Mouse (Mus musculus) small intestine, adult 2 months (tissue): ENCODE results near the gene Pum2.

ENCODE experiments used
- CTCF ChIP-seq: fragments of 200-500 bp; IDR thresholded peaks from 2 replicates; pipeline ENCODE4 v1.5.1; 2012; ENCODE audit warnings: low read depth, mild to moderate bottlenecking, control low read depth, inconsistent platforms, low read length, moderate library complexity, mixed read lengths; ENCODE audit not compliant: insufficient replicate concordance, insufficient read length; ENCODE audit errors: extremely low read depth
- POLR2A ChIP-seq: fragments of 200-500 bp; IDR thresholded peaks from 2 replicates; pipeline ENCODE4 v1.6.1; 2012; ENCODE audit warnings: low read depth, mild to moderate bottlenecking, control low read depth, inconsistent platforms, low read length, moderate library complexity

GRCm38 (mm10) chr12:8761058-8761457, 87.1 kb downstream of the Pum2 start:
- TF ChIP-seq CTCF (no peak), POLR2A (no peak)
